Mouse (Mus musculus) hindbrain, embryonic 11.5 days (tissue): ENCODE data around the gene Gm48552. TPM values are rescaled to one million over a fixed set of nuclear protein-coding genes. Genes with fewer than 3 reads are reported as not detected.

Experiments used
- ATAC-seq: fragments of 200-750 bp; cut with Nextera tagmentation; 2 replicates; pipeline ENCODE4 v1.8.0; 2017; ENCODE audit warnings: mild to moderate bottlenecking, moderate TSS enrichment, moderate library complexity; ENCODE audit not compliant: low FRiP score
- DNase-seq: peaks from one replicate; pipeline ENCODE4 v3.0.0-alpha.2; 2015; ENCODE audit warnings: low spot score
- H3K27ac ChIP-seq: fragments of 300-500 bp; sonication (generic); 2 replicates; pipeline ENCODE4 v1.5.1; 2014; ENCODE audit warnings: mild to moderate bottlenecking, low read depth, low read length
- H3K27me3 ChIP-seq: fragments of 300-500 bp; sonication (generic); 2 replicates; pipeline ENCODE4 v1.6.1; 2014; ENCODE audit warnings: mild to moderate bottlenecking, low read length, moderate library complexity, mixed read lengths; ENCODE audit not compliant: control insufficient read depth, insufficient read depth
- H3K36me3 ChIP-seq: fragments of 300-500 bp; sonication (generic); 2 replicates; pipeline ENCODE4 v1.6.1; 2014; ENCODE audit warnings: mild to moderate bottlenecking, low read length, moderate library complexity, mixed read lengths; ENCODE audit not compliant: control insufficient read depth, insufficient read depth
- H3K4me1 ChIP-seq: fragments of 300-500 bp; sonication (generic); replicated peaks from 2 replicates; pipeline ENCODE4 v1.6.1; 2014; ENCODE audit warnings: low read length, mixed read lengths; ENCODE audit not compliant: control insufficient read depth, insufficient read depth
- H3K4me2 ChIP-seq: fragments of 300-500 bp; sonication (generic); replicated peaks from 2 replicates; pipeline ENCODE4 v1.6.1; 2014; ENCODE audit warnings: mild to moderate bottlenecking, low read depth, low read length
- H3K4me3 ChIP-seq: fragments of 300-500 bp; sonication (generic); 2 replicates; pipeline ENCODE4 v1.5.1; 2014; ENCODE audit warnings: low read depth, low read length
- H3K9ac ChIP-seq: fragments of 300-500 bp; sonication (generic); 2 replicates; pipeline ENCODE4 v1.6.1; 2014; ENCODE audit warnings: low read depth, low read length
- H3K9me3 ChIP-seq: fragments of 300-500 bp; sonication (generic); 2 replicates; pipeline ENCODE4 v1.6.1; 2016; ENCODE audit warnings: low read length; ENCODE audit not compliant: control insufficient read depth
- WGBS: fragments of 180-500 bp; shearing (Covaris S2); extraction: QIAGEN DNeasy Blood & Tissue Kit; methylation state at CpG from one replicate; pipeline ENCODE4 v1.1.7; 2014; 5-methylcytosine and 5-hydroxymethylcytosine counted together
- polyA plus RNA-seq: library from polyadenylated mRNA; unstranded; fragments of >200 nt; fragmentation: Nextera tagmentation; extraction: Ambion mirVana; gene quantifications from 2 replicates; pipeline ENCODE4 v1.2.1, GENCODE M21; 2014

The Gm48552 gene
- polyA plus RNA-seq, 1 experiment from 2014 or later = 0.49 TPM

- peak within 1 kb of the TSS; percentile 44; the same call in 1 of the 2 replicates for H3K9ac ChIP-seq
- H3K27me3 ChIP-seq = peaks cover 19% of the 10 kb centered on the region
- DNase-seq = peak; percentile 70
- WGBS = 28% methylated on average over 12 of the region's 12 CpGs
- no peaks in the 10 kb centered on the region for H3K9me3 ChIP-seq
- 0 out of 2 replicates have a peak within 1 kb of the TSS, but pooled peaks have one; percentile 7 for H3K27ac ChIP-seq
- H3K4me1 ChIP-seq = peaks cover 26% of the 10 kb centered on the region
- H3K36me3 ChIP-seq = peaks cover 28% of the 10 kb centered on the region
- H3K4me3 ChIP-seq = no peak within 1 kb of the TSS
- ATAC-seq = peak; percentile 58
- peak within 1 kb of the TSS; percentile 45 for H3K4me2 ChIP-seq
These were observed 22.9 kb upstream of the Gm48552 start, which contains the start of gene 4930404N11Rik for GRCm38 (mm10) chr10:81365672-81366476. 4930404N11Rik (minus strand) TSS chr10:81365816.

DNA sequence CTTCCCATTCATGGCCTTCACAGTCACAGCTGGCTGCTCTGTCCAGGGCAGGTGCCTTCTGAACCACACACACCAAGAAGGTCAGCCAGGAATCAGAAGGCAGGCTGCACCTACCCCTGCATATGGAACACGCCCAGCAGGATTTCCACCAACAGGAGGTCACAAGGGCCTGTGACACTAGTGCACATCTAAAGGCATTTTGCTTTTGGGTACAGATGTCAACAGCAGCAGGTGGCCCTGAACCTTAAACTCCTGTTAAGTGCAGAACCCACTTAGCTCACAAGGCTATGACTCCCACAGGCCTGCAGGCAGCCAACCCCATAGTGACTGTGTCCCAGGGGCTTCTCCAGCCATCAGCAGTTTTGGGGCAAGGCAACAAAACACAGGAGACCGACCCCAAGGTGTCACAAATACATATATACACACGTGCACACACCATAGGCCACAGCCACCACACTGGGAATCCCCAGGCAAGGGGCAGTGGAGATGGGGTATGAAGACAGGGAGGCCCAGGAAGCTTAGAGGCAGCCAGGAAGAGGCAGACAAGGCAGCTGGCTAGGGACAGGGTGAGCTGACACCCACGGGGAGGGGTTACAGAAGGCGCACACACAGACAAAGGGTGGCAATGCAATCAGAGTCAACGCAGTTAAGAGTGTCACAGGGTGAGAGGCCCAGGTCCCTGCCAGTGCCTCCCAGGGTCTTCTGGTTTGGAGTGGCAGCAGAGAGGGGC, 22.2 kb upstream of the Gm48552 start:
- Histone ChIP-seq H3K27me3 (peaks cover 19% of the 10 kb centered on the region), H3K4me3 (no peak overlapping the region), H3K27ac (0 out of 2 replicates have a peak overlapping the region, but pooled peaks have one; percentile 7), H3K36me3 (peaks cover 31% of the 10 kb centered on the region), H3K4me1 (peaks cover 25% of the 10 kb centered on the region), H3K9ac (no peak overlapping the region), H3K9me3 (no peaks in the 10 kb centered on the region), H3K4me2 (no peak overlapping the region)
- ATAC-seq = no peak
- 85% methylated on average over 6 of the region's 6 CpGs for WGBS
- DNase-seq = no peak

DNA sequence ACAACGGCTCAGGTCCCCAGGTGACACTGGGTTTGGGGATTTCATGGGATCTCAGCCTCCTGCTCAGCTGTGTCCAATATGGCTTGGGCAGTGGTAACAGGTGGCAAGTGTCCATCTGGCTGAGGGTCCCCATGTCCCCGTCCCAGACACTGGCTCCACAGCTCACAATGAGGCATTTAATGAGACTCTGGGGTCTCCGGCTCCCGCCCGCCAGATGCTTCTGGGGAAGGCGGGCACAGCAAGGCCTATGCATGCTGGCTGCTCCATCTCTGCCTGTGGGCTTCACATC, 21.7 kb upstream of the Gm48552 start:
- DNase-seq (peak; percentile 29), ATAC-seq (no peak)
- Histone ChIP-seq H3K27me3 (peaks cover 19% of the 10 kb centered on the region), H3K4me3 (no peak overlapping the region), H3K9me3 (no peaks in the 10 kb centered on the region), H3K9ac (no peak overlapping the region), H3K4me2 (no peak overlapping the region), H3K4me1 (peaks cover 25% of the 10 kb centered on the region), H3K36me3 (peaks cover 31% of the 10 kb centered on the region), H3K27ac (no peak overlapping the region)
- WGBS = 74% methylated on average over 6 of the region's 6 CpGs

- Histone ChIP-seq H3K27me3 (no peaks in the 10 kb centered on the region), H3K36me3 (peaks cover 16% of the 10 kb centered on the region), H3K4me2 (no peak overlapping the region), H3K9me3 (no peaks in the 10 kb centered on the region), H3K4me1 (peaks cover 13% of the 10 kb centered on the region), H3K4me3 (no peak overlapping the region), H3K9ac (no peak overlapping the region), H3K27ac (no peak overlapping the region)
- no peak for ATAC-seq
- 94% methylated on average over 10 of the region's 10 CpGs for WGBS
- no peak for DNase-seq
These were observed 13.5 kb upstream of the Gm48552 start for GRCm38 (mm10) chr10:81375322-81375721.

- peak overlapping the region; percentile 85 for H3K4me2 ChIP-seq
- ATAC-seq (no peak), DNase-seq (no peak)
- H3K4me1 ChIP-seq = peaks cover 13% of the 10 kb centered on the region
- H3K27ac ChIP-seq = no peak overlapping the region
- no peaks in the 10 kb centered on the region for H3K9me3 ChIP-seq
- no peaks in the 10 kb centered on the region for H3K27me3 ChIP-seq
- 37% methylated on average over 6 of the region's 6 CpGs for WGBS
- H3K36me3 ChIP-seq = 0 out of 2 replicates have a peak, but pooled peaks cover 7% of the 10 kb centered on the region
- H3K4me3 ChIP-seq = peak overlapping the region; percentile 91
- H3K9ac ChIP-seq = peak overlapping the region; percentile 91
These were observed 12.0 kb upstream of the Gm48552 start for GRCm38 (mm10) chr10:81376561-81377361.

GRCm38 (mm10) chr10:81377362-81377664, 11.5 kb upstream of the Gm48552 start:
- H3K4me2 ChIP-seq = peak overlapping the region; percentile 85
- DNase-seq (no peak), ATAC-seq (no peak)
- H3K4me1 ChIP-seq = peaks cover 13% of the 10 kb centered on the region
- peak overlapping the region; percentile 91 for H3K4me3 ChIP-seq
- H3K27ac ChIP-seq = no peak overlapping the region
- no peaks in the 10 kb centered on the region for H3K27me3 ChIP-seq
- WGBS = 73% methylated on average over 2 of the region's 2 CpGs
- H3K36me3 ChIP-seq = 0 out of 2 replicates have a peak, but pooled peaks cover 7% of the 10 kb centered on the region
- peak overlapping the region; percentile 91 for H3K9ac ChIP-seq
- H3K9me3 ChIP-seq = no peaks in the 10 kb centered on the region

- WGBS = under 1% methylated on average over 49 of the region's 59 CpGs
- H3K27me3 ChIP-seq = no peaks in the 10 kb centered on the region
- 0 out of 2 replicates have a peak, but pooled peaks cover 7% of the 10 kb centered on the region for H3K36me3 ChIP-seq
- ATAC-seq (peak; percentile 68), DNase-seq (peak; percentile 35)
- H3K4me1 ChIP-seq = peaks cover 13% of the 10 kb centered on the region
- no peaks in the 10 kb centered on the region for H3K9me3 ChIP-seq
- H3K27ac ChIP-seq = peak within 1 kb of the TSS; percentile 70
- peak within 1 kb of the TSS; percentile 91 for H3K9ac ChIP-seq
- peak within 1 kb of the TSS; percentile 85 for H3K4me2 ChIP-seq
- peak within 1 kb of the TSS; percentile 91 for H3K4me3 ChIP-seq
These were observed 10.8 kb upstream of the Gm48552 start, which contains the start of gene Fzr1 for GRCm38 (mm10) chr10:81377793-81378552. Fzr1 (minus strand) TSS chr10:81378516.
